Mouse (Mus musculus): ENCODE results near the gene Phgdh. TPM values are rescaled to one million over a fixed set of nuclear protein-coding genes. Genes with fewer than 3 reads are reported as not detected.
"Not testable (repeated sequence)": the region's sequence is repeated elsewhere in the genome, so short reads cannot be mapped to it uniquely, and the experiment has no call there.

Phgdh gene
- polyA plus RNA-seq (2012; rRNA removed), result 312 and 445 TPM in 2 replicates

GRCm38 (mm10) chr3:98339706-98340109, at the start of gene Phgdh:
Gene Phgdh, minus strand, starts transcription at chr3:98339990.
- not testable (repeated sequence) for DNase-seq (ENCODE audit: low read depth)

- no peak for DNase-seq (ENCODE audit: low read depth)
Measured at GRCm38 (mm10) chr3:98389305-98389704, 49.5 kb upstream of the Phgdh start.

DNA sequence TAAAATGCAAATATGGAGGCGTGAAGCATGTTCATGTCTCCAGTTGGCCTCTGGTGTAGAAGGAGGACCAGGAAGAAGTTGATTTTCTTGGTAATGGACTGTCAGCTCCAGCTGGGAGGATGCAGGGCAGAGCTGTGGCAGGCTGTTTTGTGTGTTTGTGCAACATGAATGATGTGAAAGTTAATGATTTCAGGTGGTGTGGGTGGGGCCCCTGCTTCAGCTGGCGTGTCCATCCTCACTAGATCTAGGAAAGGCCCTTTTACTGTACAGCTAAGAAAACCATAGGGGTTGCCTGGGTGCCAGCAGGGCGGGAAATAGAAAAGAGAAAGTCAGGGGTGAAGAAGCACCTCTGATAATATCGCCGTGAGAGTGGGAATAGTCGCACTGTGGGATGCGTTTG, 48.0 kb upstream of the Phgdh start:
- DNase-seq (ENCODE audit: low read depth), result no peak

- DNase-seq (ENCODE audit: low read depth), result no peak
Measured at GRCm38 (mm10) chr3:98387086-98387485, 47.3 kb upstream of the Phgdh start.

- no peak for DNase-seq (ENCODE audit: low read depth)
Measured at GRCm38 (mm10) chr3:98383024-98383790, 43.4 kb upstream of the Phgdh start.

- no peak for DNase-seq (ENCODE audit: low read depth)
Measured at GRCm38 (mm10) chr3:98382246-98382939, 42.6 kb upstream of the Phgdh start, which contains the start of gene Zfp697. Gene Zfp697, plus strand, starts transcription at chr3:98382461.

- DNase-seq (ENCODE audit: low read depth), result no peak
Measured at GRCm38 (mm10) chr3:98381677-98382245, 42.0 kb upstream of the Phgdh start.

DNA sequence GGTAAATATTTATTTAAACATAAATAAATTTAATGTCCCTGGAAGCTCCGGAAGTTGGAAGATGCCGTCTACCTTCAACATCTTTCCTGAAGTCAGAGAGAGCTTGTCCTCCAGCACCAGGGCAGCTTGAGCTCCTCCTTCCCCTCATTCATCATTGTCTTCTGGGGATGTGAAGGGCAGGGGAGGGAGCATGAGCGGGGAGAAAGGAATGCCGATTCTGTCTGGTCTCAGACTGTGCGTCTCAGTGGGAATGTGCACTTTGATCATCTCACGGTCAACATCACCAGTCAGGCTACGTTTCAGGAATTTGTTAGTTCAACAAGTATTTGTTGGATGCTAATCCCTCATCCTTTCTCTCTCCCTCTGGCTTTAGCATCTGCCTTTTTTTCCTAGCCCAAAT, 39.4 kb upstream of the Phgdh start:
- no peak for DNase-seq (ENCODE audit: low read depth)

DNA sequence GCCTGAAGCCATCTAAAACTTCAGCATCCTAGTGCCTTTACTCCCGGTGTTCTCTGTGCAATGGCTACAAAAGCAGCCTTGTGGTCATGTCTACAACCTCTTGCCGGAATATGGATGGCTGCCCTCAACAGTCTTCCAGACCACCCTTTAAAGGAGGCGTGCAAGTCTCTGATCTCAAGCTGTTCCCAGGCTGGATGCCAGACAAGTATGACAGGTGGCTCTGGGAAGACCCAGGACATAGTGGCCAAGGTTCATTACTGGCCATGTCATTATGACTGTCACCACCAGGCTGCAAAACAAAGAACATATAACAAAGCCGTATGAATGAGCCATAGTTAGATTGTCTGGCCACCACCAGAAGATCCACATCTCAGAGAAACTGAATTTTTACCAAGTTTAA, 38.5 kb upstream of the Phgdh start:
- no peak for DNase-seq (ENCODE audit: low read depth)

DNA sequence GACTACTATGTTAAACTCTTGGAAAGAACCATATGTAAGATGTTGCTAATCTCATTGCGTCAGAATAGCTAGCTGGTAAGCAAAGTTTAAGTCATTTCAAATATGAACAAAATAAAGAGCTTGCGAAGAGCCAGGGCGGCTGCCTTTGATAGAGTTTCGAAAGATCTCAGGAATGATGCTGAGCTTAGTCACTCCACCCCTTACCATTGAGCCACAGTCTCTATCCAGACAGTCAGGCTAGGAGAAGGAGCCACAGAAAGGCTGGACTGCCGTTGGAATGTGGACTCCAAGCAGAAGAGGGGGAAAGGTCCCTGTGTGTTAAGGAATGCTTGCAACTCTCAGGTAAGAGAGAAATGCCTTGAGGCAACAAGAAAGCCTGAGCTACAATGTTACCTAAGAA, 35.2 kb upstream of the Phgdh start:
- no peak for DNase-seq (ENCODE audit: low read depth)

- no peak for DNase-seq (ENCODE audit: low read depth)
Measured at GRCm38 (mm10) chr3:98374062-98374719, 34.4 kb upstream of the Phgdh start.

DNA sequence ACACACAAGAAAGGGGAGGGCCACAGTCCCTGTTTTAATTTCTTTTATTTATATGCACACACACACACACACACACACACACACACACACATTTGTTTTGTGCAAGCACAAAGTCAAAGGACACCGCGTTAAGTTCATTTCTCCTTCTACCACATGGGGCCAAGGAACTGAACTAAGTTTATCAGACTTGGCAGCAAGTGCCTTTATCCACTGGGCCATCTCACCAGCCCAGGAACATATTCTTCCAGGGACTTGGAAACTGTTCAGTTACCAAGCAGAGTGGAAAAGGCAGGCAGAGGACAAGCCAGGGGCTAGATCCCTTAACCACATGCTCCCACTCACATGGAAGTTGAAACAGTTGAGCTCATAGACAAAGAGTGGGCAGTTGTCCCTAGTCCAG, 29.0 kb upstream of the Phgdh start:
- peak; percentile 79 for DNase-seq (ENCODE audit: low read depth)

DNA sequence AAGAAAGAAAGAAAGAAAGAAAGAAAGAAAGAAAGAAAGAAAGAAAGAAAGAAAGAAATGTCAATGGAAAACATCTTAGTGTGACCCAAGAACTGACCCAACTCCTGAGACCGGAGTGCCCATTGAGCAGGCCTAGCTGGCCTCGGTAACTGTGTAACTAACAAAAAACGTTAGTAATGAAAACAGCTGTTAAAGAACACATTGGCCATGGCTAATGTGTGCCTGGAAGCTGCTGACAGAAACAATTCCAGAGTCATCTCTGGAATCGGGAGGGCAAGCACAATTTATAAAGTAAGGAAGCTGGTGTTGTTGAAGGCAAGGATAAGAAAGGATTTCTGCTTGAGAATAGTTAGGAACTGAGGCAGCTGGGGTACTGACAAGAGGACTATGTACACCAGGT, 28.5 kb upstream of the Phgdh start:
- DNase-seq (ENCODE audit: low read depth), result no peak

GRCm38 (mm10) chr3:98366823-98367222, 27.0 kb upstream of the Phgdh start:
- peak; percentile 83 for DNase-seq (ENCODE audit: low read depth)

- no peak for DNase-seq (ENCODE audit: low read depth)
Measured at GRCm38 (mm10) chr3:98366086-98366485, 26.3 kb upstream of the Phgdh start.

DNA sequence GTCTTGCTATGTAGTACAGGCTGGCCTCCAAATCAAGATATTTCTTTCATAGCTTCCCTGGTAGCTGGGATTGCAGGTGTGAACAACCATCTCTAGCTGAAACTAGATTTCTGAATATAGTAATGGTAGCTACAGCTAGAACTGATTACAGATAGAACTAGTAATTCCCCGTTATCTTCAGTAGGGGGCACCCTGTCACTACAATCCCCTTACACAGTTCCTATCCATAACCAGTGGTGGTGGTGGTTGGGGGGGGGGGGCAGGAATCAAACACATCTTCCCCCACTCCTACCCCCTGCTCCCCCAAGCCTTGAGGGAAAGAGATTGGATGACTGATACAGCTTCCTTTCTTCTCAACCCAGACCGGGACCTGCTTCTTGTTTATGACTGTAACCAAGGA, 23.0 kb upstream of the Phgdh start:
- DNase-seq (ENCODE audit: low read depth), result no peak

DNA sequence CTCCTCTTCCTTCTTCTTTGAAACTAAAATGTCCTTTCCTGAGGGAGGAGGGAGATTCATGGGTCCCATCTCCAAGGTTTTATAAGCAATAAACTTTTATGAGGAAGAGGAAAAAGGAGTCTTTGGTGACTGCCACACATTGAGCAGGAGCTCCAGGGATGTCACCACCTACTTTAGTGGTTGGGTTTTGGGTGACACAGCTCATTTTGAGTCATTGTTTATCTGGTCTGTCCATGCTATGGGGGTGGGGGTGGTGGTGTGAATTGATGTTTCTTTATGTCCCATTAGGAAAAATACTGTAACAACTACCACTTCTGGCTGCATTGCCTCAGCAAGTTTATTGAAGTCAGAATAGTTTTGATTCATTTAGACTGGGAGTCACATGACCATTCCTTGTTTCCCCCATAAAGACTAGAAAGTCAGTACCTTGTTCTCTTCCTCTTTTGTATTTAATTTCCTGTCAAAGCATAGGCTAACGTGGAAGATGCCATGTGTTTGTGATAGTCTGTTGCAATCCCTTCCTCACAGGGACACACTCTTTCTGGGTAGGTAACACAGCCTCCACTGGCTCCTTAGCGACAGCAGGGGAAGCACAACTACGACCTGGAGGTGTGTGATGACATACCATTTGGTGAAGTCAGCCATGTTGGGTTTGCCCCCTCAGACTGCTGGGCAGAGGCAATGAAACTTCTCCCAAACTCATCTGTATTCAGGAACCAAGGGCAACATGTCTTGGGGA, 17.0 kb upstream of the Phgdh start:
- no peak for DNase-seq (ENCODE audit: low read depth)

DNA sequence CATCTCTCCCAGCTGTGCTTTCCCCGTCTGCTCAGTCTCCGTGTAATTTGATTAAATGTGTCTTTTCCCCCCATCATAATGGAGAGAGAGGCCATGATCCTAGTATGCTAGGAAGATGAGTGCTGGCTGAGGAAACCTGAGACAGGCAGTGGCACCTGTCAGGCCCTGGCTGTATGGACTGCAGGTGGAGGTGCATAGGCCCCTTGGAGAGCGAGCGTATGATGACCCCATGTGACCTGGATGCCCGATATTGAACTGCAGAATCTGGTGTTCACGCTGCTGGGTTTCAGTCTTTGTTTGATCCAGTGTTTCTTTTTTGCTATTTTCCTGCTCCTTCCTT, 16.2 kb upstream of the Phgdh start:
- DNase-seq (ENCODE audit: low read depth), result no peak

DNA sequence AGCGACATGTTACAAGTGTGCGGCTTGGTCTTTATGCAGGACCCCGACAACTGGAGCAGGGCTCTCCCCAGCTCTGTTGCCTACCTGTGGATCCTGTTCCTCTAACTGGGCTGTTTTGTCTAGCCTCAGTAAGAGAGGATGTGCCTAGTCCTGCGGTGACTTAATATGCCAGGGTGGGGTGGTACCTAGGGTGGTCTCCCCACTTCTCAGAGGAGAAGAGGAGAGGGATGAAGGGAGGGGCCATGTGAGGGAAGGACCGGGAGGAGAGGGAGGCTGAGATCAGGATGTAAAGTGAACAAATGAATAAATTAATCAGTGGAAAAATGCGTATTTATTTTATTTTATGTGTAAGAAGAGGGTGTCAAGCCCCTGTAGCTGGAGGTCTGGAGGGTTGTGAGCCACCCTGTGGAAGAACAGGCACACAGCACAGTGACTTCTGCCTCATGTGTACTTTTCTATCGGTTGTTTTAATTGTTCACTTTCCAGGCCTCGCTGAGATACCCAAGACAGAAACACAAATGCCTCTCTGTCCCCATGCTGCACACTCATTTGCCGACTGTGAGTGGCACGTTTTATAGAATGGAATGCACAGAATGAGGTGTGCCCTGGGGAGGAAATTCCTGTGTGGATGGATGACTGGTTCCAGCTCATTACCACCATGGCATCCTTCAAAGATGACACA, 15.7 kb upstream of the Phgdh start:
- no peak for DNase-seq (ENCODE audit: low read depth)

DNA sequence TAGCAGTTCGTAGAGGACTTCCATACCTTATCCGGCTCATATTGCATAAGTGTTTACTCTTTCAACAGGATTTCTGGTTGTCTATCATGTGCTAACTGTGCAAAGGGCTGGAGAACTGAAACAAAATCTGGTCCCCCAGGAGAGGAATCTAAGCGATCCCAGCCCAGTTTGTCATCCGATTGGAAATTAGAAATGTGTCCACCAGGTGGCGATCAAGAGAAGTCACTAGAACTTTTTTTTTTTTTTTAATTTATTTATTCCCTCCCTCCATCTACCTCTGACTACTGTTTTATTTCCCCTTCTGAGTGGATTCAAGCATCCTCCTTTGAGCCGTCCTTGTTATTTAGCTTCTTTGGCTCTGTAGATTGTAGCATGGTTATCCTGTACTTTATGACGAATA, 14.1 kb upstream of the Phgdh start:
- DNase-seq (ENCODE audit: low read depth), result no peak

GRCm38 (mm10) chr3:98348705-98349104, 8.9 kb upstream of the Phgdh start:
- no peak for DNase-seq (ENCODE audit: low read depth)

Data from gonadal fat pad, adult 2 months (tissue).